Mouse (Mus musculus): ENCODE measurements around the gene Rhox10.

DNA sequence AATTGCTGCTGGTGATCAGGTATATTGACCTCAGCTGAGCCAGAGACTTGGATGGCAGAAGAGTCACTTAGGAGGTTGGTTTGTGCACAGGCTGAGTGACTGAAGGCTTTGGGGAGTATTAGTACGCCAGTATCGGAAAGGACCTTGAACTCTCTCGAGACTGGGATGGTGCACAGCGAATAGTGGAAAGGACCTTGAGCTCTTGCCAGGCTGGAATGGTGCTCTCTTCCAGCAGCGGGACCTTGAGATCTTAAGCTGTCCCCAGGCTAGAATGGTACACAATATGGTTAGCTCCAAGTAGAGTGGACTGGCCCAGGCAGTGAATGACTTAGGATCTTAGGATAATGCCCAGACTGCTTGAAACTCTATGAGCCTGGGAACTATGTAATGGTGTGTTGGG, 26.6 kb upstream of the Rhox10 start:
- TF ChIP-seq GATA1 (IDR thresholded peaks at IDR 0.05; ENCODE audit: low read length) (no peak), TAL1 (IDR thresholded peaks at IDR 0.05; ENCODE audit: low read length) (no peak)
